Mouse (Mus musculus) cerebellum, postnatal 10 days (tissue): ENCODE results near the gene Adra1b.

Source experiments
- DNase-seq, 2 experiments: peaks; one replicate each; pipeline ENCODE4 v3.0.0; 2021; ENCODE audit warnings: mixed read lengths in 2 of 2

The Adra1b gene

GRCm38 (mm10) chr11:43817368-43817923, 83.6 kb downstream of the Adra1b start:
- DNase-seq: no peak

- DNase-seq: peak in 1 of 2 experiments; percentile 8
Observed at GRCm38 (mm10) chr11:43812535-43812934, 88.5 kb downstream of the Adra1b start.

- DNase-seq: no peak
Observed at GRCm38 (mm10) chr11:43807732-43808131, 93.3 kb downstream of the Adra1b start.

- DNase-seq: peak; percentile 28 to 42
Observed at GRCm38 (mm10) chr11:43795992-43796391, 105.0 kb downstream of the Adra1b start.

GRCm38 (mm10) chr11:43790446-43790845, 110.6 kb downstream of the Adra1b start:
- DNase-seq: no peak

GRCm38 (mm10) chr11:43783772-43784171, 117.2 kb downstream of the Adra1b start:
- DNase-seq: peak; percentile 89 to 91

- no peak for DNase-seq
Observed at GRCm38 (mm10) chr11:43783106-43783505, 117.9 kb downstream of the Adra1b start.

- no peak for DNase-seq
Observed at GRCm38 (mm10) chr11:43779551-43779950, 121.5 kb downstream of the Adra1b start.

- no peak for DNase-seq
Observed at GRCm38 (mm10) chr11:43776324-43776694, 124.7 kb downstream of the Adra1b start.

GRCm38 (mm10) chr11:43775469-43776323, 125.3 kb downstream of the Adra1b start:
- peak; percentile 24 to 31 for DNase-seq

GRCm38 (mm10) chr11:43773725-43774124, 127.3 kb downstream of the Adra1b start:
- DNase-seq: peak in 1 of 2 experiments; percentile 12

GRCm38 (mm10) chr11:43770110-43770509, 130.9 kb downstream of the Adra1b start:
- DNase-seq: no peak

- no peak for DNase-seq
Observed at GRCm38 (mm10) chr11:43767749-43768148, 133.3 kb downstream of the Adra1b start.

- peak; percentile 88 to 89 for DNase-seq
Observed at GRCm38 (mm10) chr11:43766922-43767648, 133.9 kb downstream of the Adra1b start.

- DNase-seq: peak; percentile 30 to 39
Observed at GRCm38 (mm10) chr11:43758436-43758835, 142.6 kb downstream of the Adra1b start.

- DNase-seq: no peak
Observed at GRCm38 (mm10) chr11:43755411-43755810, 145.6 kb downstream of the Adra1b start.

GRCm38 (mm10) chr11:43754568-43754967, 146.4 kb downstream of the Adra1b start:
- DNase-seq: no peak

- no peak for DNase-seq
Observed at GRCm38 (mm10) chr11:43751542-43751941, 149.5 kb downstream of the Adra1b start.

GRCm38 (mm10) chr11:43747233-43748226, 153.5 kb downstream of the Adra1b start, which contains the start of gene Ttc1:
TSS of gene Ttc1 (minus strand) at chr11:43748008.
- DNase-seq: peak; percentile 99

- no peak for DNase-seq
Observed at GRCm38 (mm10) chr11:43728737-43729301, 172.2 kb downstream of the Adra1b start.

GRCm38 (mm10) chr11:43727796-43728195, 173.2 kb downstream of the Adra1b start:
- DNase-seq: no peak
